Mouse (Mus musculus): Measurements from ENCODE around the gene Psmd11.

Gene Psmd11

GRCm38 (mm10) chr11:80507791-80508190 lies 79.4 kb downstream of the Psmd11 start:
- no peak for DNase-seq

GRCm38 (mm10) chr11:80508361-80509175 lies 80.2 kb downstream of the Psmd11 start:
- no peak for DNase-seq

- DNase-seq: no peak
Measured at GRCm38 (mm10) chr11:80509176-80509506, 80.7 kb downstream of the Psmd11 start.

- DNase-seq: no peak
Measured at GRCm38 (mm10) chr11:80510124-80510523, 81.7 kb downstream of the Psmd11 start.

- no peak for DNase-seq
Measured at GRCm38 (mm10) chr11:80512313-80513056, 84.1 kb downstream of the Psmd11 start.

- no peak for DNase-seq
Measured at GRCm38 (mm10) chr11:80513796-80514195, 85.4 kb downstream of the Psmd11 start.

GRCm38 (mm10) chr11:80515346-80515745 lies 86.9 kb downstream of the Psmd11 start:
- DNase-seq: no peak

GRCm38 (mm10) chr11:80515895-80516294 lies 87.5 kb downstream of the Psmd11 start:
- DNase-seq: no peak

GRCm38 (mm10) chr11:80518421-80519367 lies 90.3 kb downstream of the Psmd11 start:
- peak; percentile 51 for DNase-seq

- no peak for DNase-seq
Measured at GRCm38 (mm10) chr11:80521148-80521547, 92.7 kb downstream of the Psmd11 start.

Measured in right cerebral cortex, postnatal 14 days (tissue).